Mouse (Mus musculus) heart, embryonic 14.5 days (tissue): Measurements from ENCODE around the gene Msi2. TPM values are rescaled to one million over a fixed set of nuclear protein-coding genes. Genes with fewer than 3 reads are reported as not detected.
A peak's percentile ranks its signal among the peaks of the same experiment; 100 is the strongest.

ENCODE experiments used
- ATAC-seq: fragments of 200-750 bp; cut with Nextera tagmentation; 2 replicates; pipeline ENCODE4 v1.8.0; 2017; ENCODE audit warnings: low read depth, moderate TSS enrichment; ENCODE audit not compliant: insufficient number of reproducible peaks, insufficient read depth, low FRiP score
- H3K27ac ChIP-seq, 2 experiments: fragments of 200-500 bp in 1 of 2; fragments of 300-500 bp in 1 of 2; sonication (generic) in 1 of 2; replicated peaks in 1 of 2; 2 replicates each; pipeline ENCODE4 v1.5.1; 2012 to 2014; ENCODE audit warnings: low read depth in 2 of 2, low read length in 2 of 2, control low read depth in 1 of 2, mild to moderate bottlenecking in 1 of 2, mixed read lengths in 1 of 2; ENCODE audit not compliant: control insufficient read depth in 1 of 2, insufficient read depth in 1 of 2
- H3K27me3 ChIP-seq: fragments of 300-500 bp; sonication (generic); 2 replicates; pipeline ENCODE4 v1.6.1; 2014; ENCODE audit warnings: mild to moderate bottlenecking, low read length, control low read depth; ENCODE audit not compliant: control insufficient read depth, insufficient read depth
- H3K36me3 ChIP-seq: fragments of 300-500 bp; sonication (generic); 2 replicates; pipeline ENCODE4 v1.6.1; 2014; ENCODE audit warnings: mild to moderate bottlenecking, control low read depth, low read length, mixed read lengths; ENCODE audit not compliant: control insufficient read depth, insufficient read depth
- H3K4me1 ChIP-seq, 2 experiments: fragments of 200-500 bp in 1 of 2; fragments of 300-500 bp in 1 of 2; sonication (generic) in 1 of 2; 2 replicates each; pipeline ENCODE4 v1.6.1; 2012 to 2014; ENCODE audit warnings: low read length in 2 of 2, control low read depth in 1 of 2, mixed read lengths in 1 of 2; ENCODE audit not compliant: control insufficient read depth in 2 of 2, insufficient read depth in 2 of 2
- H3K4me2 ChIP-seq: fragments of 300-500 bp; sonication (generic); 2 replicates; pipeline ENCODE4 v1.6.1; 2014; ENCODE audit warnings: mild to moderate bottlenecking, low read length
- H3K4me3 ChIP-seq, 2 experiments: fragments of 200-500 bp in 1 of 2; fragments of 300-500 bp in 1 of 2; sonication (generic) in 1 of 2; 2 replicates each; pipeline ENCODE4 v1.5.1; 2012 to 2014; ENCODE audit warnings: low read length in 2 of 2, mild to moderate bottlenecking in 2 of 2, control low read depth in 1 of 2, low read depth in 1 of 2, moderate library complexity in 1 of 2; ENCODE audit not compliant: control insufficient read depth in 1 of 2, insufficient read depth in 1 of 2
- H3K9ac ChIP-seq: fragments of 300-500 bp; sonication (generic); 2 replicates; pipeline ENCODE4 v1.6.1; 2014; ENCODE audit warnings: mild to moderate bottlenecking, low read length
- H3K9me3 ChIP-seq: fragments of 300-500 bp; sonication (generic); 2 replicates; pipeline ENCODE4 v1.6.1; 2016; ENCODE audit warnings: low read length, control low read depth; ENCODE audit not compliant: control insufficient read depth
- WGBS: fragments of 180-500 bp; shearing (Covaris S2); extraction: QIAGEN DNeasy Blood & Tissue Kit; methylation state at CpG from one replicate; pipeline ENCODE4 v1.1.7; 2014; 5-methylcytosine and 5-hydroxymethylcytosine counted together
- polyA plus RNA-seq: library from polyadenylated mRNA; unstranded; fragments of >200 nt; fragmentation: Nextera tagmentation; extraction: Ambion mirVana; gene quantifications from 2 replicates; pipeline ENCODE4 v1.2.1, GENCODE M21; 2014

The Msi2 gene
- polyA plus RNA-seq, 1 experiment from 2014 or later, result 20.9 TPM

- ATAC-seq, result no peak
- Histone ChIP-seq H3K9me3 (no peaks in the 10 kb centered on the region), H3K4me2 (peak overlapping the region; percentile 17; the same call in 1 of the 2 replicates), H3K27ac (peak overlapping the region; percentile 28 to 46), H3K9ac (no peak overlapping the region), H3K27me3 (no peaks in the 10 kb centered on the region), H3K4me3 (no peak overlapping the region), H3K36me3 (peaks cover 16% of the 10 kb centered on the region), H3K4me1 (peaks cover 49 to 86% of the 10 kb centered on the region in 2 experiments)
- 11% methylated on average over 12 of the region's 12 CpGs for WGBS
Observed at GRCm38 (mm10) chr11:88605098-88605525, 113.2 kb downstream of the Msi2 start.

DNA sequence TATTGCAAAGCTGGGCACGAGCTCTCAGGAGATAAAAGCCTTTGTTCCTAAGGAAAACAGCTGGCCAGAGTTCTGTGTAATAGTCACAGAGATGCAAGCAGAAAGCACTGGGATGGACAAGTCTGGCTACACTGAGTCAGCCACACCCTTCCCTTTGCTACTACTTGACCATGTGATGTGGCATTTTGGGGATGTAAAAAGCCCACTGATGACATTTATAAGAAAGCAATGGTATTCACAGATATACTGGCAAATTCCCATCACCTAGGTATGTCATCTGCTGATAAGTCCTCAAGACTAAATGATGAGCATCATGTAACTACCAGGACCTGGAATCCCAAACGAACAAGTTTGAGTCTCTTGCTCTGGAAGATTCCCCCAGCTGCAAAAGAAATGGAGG is 113.7 kb downstream of the Msi2 start:
- H3K4me2 ChIP-seq, result no peak overlapping the region
- WGBS, result 53% methylated on average over 2 of the region's 2 CpGs
- H3K4me3 ChIP-seq, result no peak overlapping the region
- peaks cover 51 to 87% of the 10 kb centered on the region in 2 experiments for H3K4me1 ChIP-seq
- H3K9me3 ChIP-seq, result no peaks in the 10 kb centered on the region
- H3K36me3 ChIP-seq, result peaks cover 16% of the 10 kb centered on the region
- H3K27me3 ChIP-seq, result no peaks in the 10 kb centered on the region
- peak overlapping the region; percentile 28 to 46; a peak in 2 of 4 replicates for H3K27ac ChIP-seq
- H3K9ac ChIP-seq, result no peak overlapping the region
- no peak for ATAC-seq

DNA sequence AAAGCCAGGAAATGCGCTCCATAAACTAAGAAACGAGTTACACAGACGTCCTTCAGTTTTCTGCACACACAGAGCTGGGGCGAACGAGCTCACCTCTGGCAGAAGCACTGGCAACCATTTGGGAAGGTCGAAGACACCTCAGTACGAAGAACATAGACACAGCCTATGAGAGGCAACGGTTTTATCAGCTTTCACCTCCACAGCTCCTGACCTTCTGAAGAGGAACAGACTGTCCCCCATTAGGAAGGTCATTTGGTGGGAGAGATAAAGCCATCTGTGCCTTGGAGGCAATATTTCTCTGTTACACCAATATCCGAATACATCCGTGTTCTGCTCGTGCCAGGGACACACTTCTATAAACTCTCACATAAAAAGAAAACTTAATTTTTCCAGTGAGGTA is 114.9 kb downstream of the Msi2 start:
- no peak overlapping the region for H3K9ac ChIP-seq
- peaks cover 52 to 89% of the 10 kb centered on the region in 2 experiments for H3K4me1 ChIP-seq
- no peak overlapping the region for H3K4me3 ChIP-seq
- H3K36me3 ChIP-seq, result peaks cover 16% of the 10 kb centered on the region
- ATAC-seq, result no peak
- H3K9me3 ChIP-seq, result no peaks in the 10 kb centered on the region
- no peaks in the 10 kb centered on the region for H3K27me3 ChIP-seq
- H3K4me2 ChIP-seq, result no peak overlapping the region
- WGBS, result 57% methylated on average over 11 of the region's 11 CpGs
- H3K27ac ChIP-seq, result no peak overlapping the region

GRCm38 (mm10) chr11:88602471-88603120 is 115.7 kb downstream of the Msi2 start:
- peaks cover 47 to 81% of the 10 kb centered on the region in 2 experiments for H3K4me1 ChIP-seq
- H3K27me3 ChIP-seq, result no peaks in the 10 kb centered on the region
- WGBS, result 79% methylated on average over 7 of the region's 7 CpGs
- H3K9me3 ChIP-seq, result no peaks in the 10 kb centered on the region
- H3K27ac ChIP-seq, result no peak overlapping the region
- peaks cover 16% of the 10 kb centered on the region for H3K36me3 ChIP-seq
- H3K9ac ChIP-seq, result no peak overlapping the region
- ATAC-seq, result no peak
- no peak overlapping the region for H3K4me3 ChIP-seq
- H3K4me2 ChIP-seq, result no peak overlapping the region

DNA sequence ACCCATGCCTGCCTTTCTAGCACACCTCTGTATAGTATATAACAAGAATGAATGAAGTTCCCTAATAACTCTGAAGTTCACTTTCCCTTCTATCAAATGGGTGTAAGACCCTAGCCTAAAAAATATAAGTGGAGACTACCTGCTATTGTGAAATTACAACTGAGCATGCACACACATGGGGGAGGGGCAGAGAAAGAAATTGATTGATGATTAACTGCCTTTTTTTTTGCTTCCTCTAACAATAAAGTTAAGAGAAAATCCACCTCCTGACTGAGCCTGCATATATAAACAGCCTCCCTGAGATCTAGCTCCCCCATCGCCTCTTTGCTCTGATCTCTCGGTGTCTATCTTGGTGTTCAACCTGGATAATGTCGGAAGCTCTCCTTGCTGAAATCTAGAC is 118.1 kb downstream of the Msi2 start:
- no peaks in the 10 kb centered on the region for H3K9me3 ChIP-seq
- ATAC-seq, result no peak
- H3K27me3 ChIP-seq, result no peaks in the 10 kb centered on the region
- no peak overlapping the region for H3K4me2 ChIP-seq
- no peak overlapping the region for H3K9ac ChIP-seq
- H3K36me3 ChIP-seq, result peaks cover 16% of the 10 kb centered on the region
- no peak overlapping the region for H3K4me3 ChIP-seq
- 75% methylated on average over 3 of the region's 3 CpGs for WGBS
- no peak overlapping the region; a peak in 1 of 4 replicates for H3K27ac ChIP-seq
- peaks cover 34 to 65% of the 10 kb centered on the region in 2 experiments for H3K4me1 ChIP-seq

DNA sequence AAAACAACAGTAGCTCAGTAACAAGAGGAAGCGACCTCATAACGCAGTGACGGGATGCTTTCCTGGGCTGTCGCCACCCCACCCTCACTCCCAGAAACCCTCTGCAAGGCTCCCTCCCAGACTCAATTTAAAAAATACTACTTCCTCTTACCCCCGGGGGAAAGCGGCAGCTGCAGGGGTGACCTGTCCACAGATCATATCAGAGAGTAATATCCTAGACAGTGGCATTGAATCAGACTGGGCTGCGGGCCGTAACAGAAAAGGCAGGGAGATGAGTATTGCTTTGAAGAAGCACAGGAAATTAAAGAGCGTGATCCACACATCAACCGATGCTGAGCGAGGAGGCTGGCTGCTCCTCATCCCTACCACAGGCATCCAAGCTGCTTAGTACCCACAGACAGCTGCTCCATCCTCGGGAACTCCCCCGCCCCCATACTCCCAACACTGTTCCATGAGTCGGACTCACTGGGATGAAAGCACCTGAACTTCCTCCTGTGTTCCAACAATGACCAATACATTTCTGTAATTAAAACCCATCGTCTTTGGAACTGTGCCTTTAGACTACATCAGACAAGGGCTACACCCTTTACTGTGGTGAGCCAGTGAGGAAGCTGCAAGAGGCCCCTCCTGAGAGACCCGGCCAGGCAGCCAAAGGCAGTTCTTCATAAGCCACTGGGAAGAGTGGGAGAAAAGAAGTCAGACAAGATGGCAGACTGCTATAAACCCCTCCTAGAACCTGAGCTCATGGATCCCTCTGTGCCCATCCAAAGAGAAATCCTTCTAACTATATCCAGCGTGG is 118.8 kb downstream of the Msi2 start:
- Histone ChIP-seq H3K9me3 (no peaks in the 10 kb centered on the region), H3K9ac (no peak overlapping the region), H3K27me3 (no peaks in the 10 kb centered on the region), H3K4me3 (no peak overlapping the region), H3K36me3 (peaks cover 16% of the 10 kb centered on the region), H3K4me2 (no peak overlapping the region), H3K27ac (no peak overlapping the region; a peak in 1 of 4 replicates), H3K4me1 (peaks cover 37 to 66% of the 10 kb centered on the region in 2 experiments)
- 57% methylated on average over 17 of the region's 17 CpGs for WGBS
- no peak for ATAC-seq

DNA sequence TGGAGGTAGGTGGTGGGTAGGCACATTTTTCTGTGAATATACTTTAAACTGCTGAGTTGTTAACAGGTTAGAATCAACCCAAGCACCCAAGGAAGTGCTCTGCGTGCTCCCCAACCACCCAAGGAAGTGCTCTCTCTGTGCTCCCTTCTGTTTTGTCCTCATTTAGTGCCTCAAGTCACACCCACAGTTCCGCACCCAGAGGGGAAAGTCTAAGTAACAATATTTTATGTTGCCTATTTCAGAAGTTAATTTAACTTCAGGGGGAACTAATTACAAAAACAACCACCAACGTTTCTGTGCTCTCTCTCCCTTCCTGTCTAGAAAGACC is 119.5 kb downstream of the Msi2 start:
- peaks cover 11% of the 10 kb centered on the region for H3K36me3 ChIP-seq
- no peaks in the 10 kb centered on the region for H3K27me3 ChIP-seq
- H3K9ac ChIP-seq, result no peak overlapping the region
- no peak overlapping the region for H3K4me3 ChIP-seq
- no peak overlapping the region for H3K4me2 ChIP-seq
- H3K4me1 ChIP-seq, result peaks cover 39 to 70% of the 10 kb centered on the region in 2 experiments
- ATAC-seq, result no peak
- no peaks in the 10 kb centered on the region for H3K9me3 ChIP-seq
- 65% methylated on average over 3 of the region's 3 CpGs for WGBS
- peak overlapping the region in 1 of 2 experiments; percentile 25; a peak in 1 of 4 replicates for H3K27ac ChIP-seq
